8 mouse cellular contexts compared by ENCODE assay signal in the genomic region with DNA sequence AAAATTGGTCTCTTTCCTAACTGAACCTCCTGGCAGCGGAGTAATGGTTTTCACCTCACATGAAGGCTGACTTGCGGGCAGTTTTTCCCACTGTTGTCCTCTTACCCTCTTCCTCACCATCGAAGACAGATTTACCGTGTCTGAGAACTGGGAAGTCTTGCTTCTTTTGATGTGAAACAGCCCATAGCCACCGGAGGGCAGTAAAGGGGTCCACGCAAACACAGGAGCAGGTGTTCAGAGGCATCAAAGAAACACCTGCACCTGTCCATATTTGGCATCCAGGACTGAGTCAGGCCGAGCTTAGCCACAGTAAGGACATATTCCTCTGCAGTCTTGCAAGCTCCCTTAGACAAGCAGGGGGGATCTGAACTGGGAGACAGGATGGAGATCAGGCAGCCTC. TPM values are rescaled to one million over a fixed set of nuclear protein-coding genes. Genes with fewer than 3 reads are reported as not detected.
A peak's percentile ranks its signal among the peaks of the same experiment; 100 is the strongest.
DNase-seq lines count a peak whose midpoint lies in the region; ATAC-seq and TF ChIP-seq lines count a peak whose summit lies in the region.

No protein-coding gene starts in this region.

- TF ChIP-seq POLR2A in kidney, adult 2 months (IDR thresholded peaks at IDR 0.05; ENCODE audit: low read depth, low read length) = no peak

- no peaks in the 10 kb centered on the region for H3K9me3 ChIP-seq in forebrain, embryonic 15.5 days
- H3K9me3 ChIP-seq in midbrain, embryonic 11.5 days (ENCODE audit: control insufficient read depth, low read length) = no peaks in the 10 kb centered on the region

- WGBS in kidney, adult 2 months = 7% methylated on average over 7 of the region's 7 CpGs
- 9% methylated on average over 7 of the region's 7 CpGs for WGBS in forebrain, embryonic 15.5 days
- 11% methylated on average over 7 of the region's 7 CpGs for WGBS in midbrain, embryonic 11.5 days

- no peak for ATAC-seq in forebrain, embryonic 15.5 days (replicated peaks)
- ATAC-seq in midbrain, embryonic 11.5 days (ENCODE audit: low FRiP score) = no peak
- no peak for ATAC-seq in frontal cortex, adult (ENCODE audit: low TSS enrichment)

- no peaks in the 10 kb centered on the region for H3K36me3 ChIP-seq in kidney, adult 2 months (ENCODE audit: control insufficient read depth, insufficient read depth, low read length)
- H3K36me3 ChIP-seq in forebrain, embryonic 15.5 days = no peaks in the 10 kb centered on the region
- no peaks in the 10 kb centered on the region for H3K36me3 ChIP-seq in midbrain, embryonic 11.5 days (ENCODE audit: control insufficient read depth, insufficient read depth, low read length)

- H3K27ac ChIP-seq in kidney, adult 2 months (ENCODE audit: insufficient read depth, low read depth, low read length) = no peak overlapping the region
- H3K27ac ChIP-seq in forebrain, embryonic 15.5 days (replicated peaks) = no peak overlapping the region
- H3K27ac ChIP-seq in midbrain, embryonic 11.5 days (ENCODE audit: low read depth, low read length) = no peak overlapping the region

- peak; percentile 18 for DNase-seq in kidney, postnatal 10 days
- no peak for DNase-seq in kidney, adult 2 months
- DNase-seq in WW6 (ENCODE audit: low read depth, low spot score) = peak; percentile 42
- DNase-seq in midbrain, embryonic 11.5 days (ENCODE audit: low spot score, missing footprints) = peak; percentile 85
- DNase-seq in gastrocnemius, postnatal 25 days = no peak
- DNase-seq in ovary, postnatal 36 days (ENCODE audit: low spot score) = no peak

- no peak overlapping the region for H3K9ac ChIP-seq in forebrain, embryonic 15.5 days (replicated peaks)
- peak overlapping the region; percentile 57; the same call in 1 of the 2 replicates for H3K9ac ChIP-seq in midbrain, embryonic 11.5 days (ENCODE audit: low read length)

- no peak overlapping the region; the same call in 1 of the 2 replicates for H3K4me3 ChIP-seq in kidney, adult 2 months (ENCODE audit: insufficient read depth, low read depth, low read length)
- no peak overlapping the region for H3K4me3 ChIP-seq in forebrain, embryonic 15.5 days
- no peak overlapping the region; the same call in 1 of the 2 replicates for H3K4me3 ChIP-seq in midbrain, embryonic 11.5 days (ENCODE audit: low read depth, low read length)

- H3K4me2 ChIP-seq in forebrain, embryonic 15.5 days (replicated peaks) = peak overlapping the region; percentile 35
- H3K4me2 ChIP-seq in midbrain, embryonic 11.5 days = peak overlapping the region; percentile 48

- TF ChIP-seq CTCF in kidney, adult 2 months (conservative IDR thresholded peaks at IDR 0.05; ENCODE audit: insufficient read depth, insufficient read length, low read depth, low read length) = no peak

- no peaks in the 10 kb centered on the region for H3K27me3 ChIP-seq in kidney, adult 2 months (replicated peaks; ENCODE audit: control insufficient read depth, insufficient read depth, low read length)
- no peaks in the 10 kb centered on the region for H3K27me3 ChIP-seq in forebrain, embryonic 15.5 days
- H3K27me3 ChIP-seq in midbrain, embryonic 11.5 days (ENCODE audit: control insufficient read depth, insufficient read depth, low read length) = no peaks in the 10 kb centered on the region

- no peaks in the 10 kb centered on the region for H3K4me1 ChIP-seq in kidney, adult 2 months (ENCODE audit: control insufficient read depth, insufficient read depth, low read length)
- H3K4me1 ChIP-seq in forebrain, embryonic 15.5 days = peaks cover 8% of the 10 kb centered on the region
- H3K4me1 ChIP-seq in midbrain, embryonic 11.5 days (ENCODE audit: control insufficient read depth, insufficient read depth, low read length) = peaks cover 9% of the 10 kb centered on the region; the same call in 1 of the 2 replicates

RNA-seq across cellular contexts. Expression of a gene that starts 7.2 kb away (rescaled TPM):
- 0.07 TPM in 1 of 2 replicates, not detected in the other for polyA plus RNA-seq in kidney, adult 2 months (2012; rRNA removed)
- polyA plus RNA-seq in forebrain, embryonic 15.5 days (2015; fragmentation: Nextera tagmentation; extraction: Ambion mirVana) = not detected in 2 replicates
- not detected in 2 replicates for polyA plus RNA-seq in midbrain, embryonic 11.5 days (2014; fragmentation: Nextera tagmentation; extraction: Ambion mirVana)
- not detected for total RNA-seq in gastrocnemius, postnatal 25 days (2021)

Comparison
In these comparisons a context has a peak if more than half of its experiments do, and no peak if none do; other contexts are left out.
1. DNase-seq: peak in kidney, postnatal 10 days (single experiment), WW6 (single experiment) and midbrain, embryonic 11.5 days (single experiment); none in kidney, adult 2 months (single experiment), gastrocnemius, postnatal 25 days (single experiment) and ovary, postnatal 36 days (single experiment).